Mouse (Mus musculus) layer of hippocampus, adult 9-10 months (tissue): Measurements from ENCODE around the gene Cdc16.

Experiments
- DNase-seq: peaks from one replicate; pipeline ENCODE4 v3.0.0; 2022; ENCODE audit warnings: low spot score

Gene Cdc16

DNA sequence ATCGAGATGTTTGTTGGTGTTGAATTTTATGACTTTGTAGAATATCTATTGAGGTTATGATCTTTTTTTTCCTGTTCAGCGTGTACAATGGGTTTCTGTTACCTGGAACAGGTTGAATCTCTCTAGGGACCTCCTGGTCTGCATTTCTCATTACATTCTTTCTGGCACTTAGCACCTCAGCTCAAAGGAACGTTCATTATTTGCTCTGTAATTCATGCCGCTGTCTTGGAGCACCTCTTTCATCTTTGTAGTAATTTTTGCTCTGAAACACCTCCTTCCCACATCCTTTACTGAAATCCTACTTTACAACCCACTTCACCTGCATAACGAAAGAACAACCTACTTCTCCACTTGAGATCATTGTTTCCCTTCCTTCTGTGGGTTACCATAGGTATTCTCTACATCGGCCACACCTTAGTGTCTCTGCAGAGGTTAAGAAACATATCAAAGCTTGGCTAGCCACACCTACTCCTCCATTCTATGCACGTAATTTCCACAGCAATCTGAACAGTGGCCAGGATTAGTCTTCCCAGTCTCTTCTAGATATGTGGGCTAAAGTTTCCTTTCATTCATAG lies 71.2 kb downstream of the Cdc16 start:
- DNase-seq = no peak
